Mouse (Mus musculus): Measurements from ENCODE around the gene Veph1.

Veph1 gene

DNA sequence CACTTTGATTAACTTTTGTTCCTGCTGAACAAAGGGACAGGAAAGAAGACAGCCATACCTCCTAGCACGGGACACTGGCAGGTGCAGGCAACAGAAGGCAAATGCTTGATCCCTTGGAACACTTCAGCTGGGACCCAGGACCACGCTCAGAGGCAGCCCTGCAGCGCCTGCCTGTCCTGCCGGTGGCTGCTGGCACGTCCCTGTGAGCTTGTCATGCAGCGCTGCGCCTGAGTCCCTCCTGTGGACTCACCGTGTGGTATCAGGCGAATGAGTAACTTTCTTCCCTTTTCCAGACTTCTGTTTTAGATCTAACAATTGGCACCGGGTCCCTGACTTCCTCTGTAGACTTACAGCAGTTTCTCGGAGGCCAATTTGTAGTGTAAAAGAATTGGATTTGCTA is at the start of gene Veph1:
TSS of gene Veph1 (minus strand) at position 293 of the 400 bp plus-strand sequence.
- H3K27me3 ChIP-seq (ENCODE audit: control insufficient read depth, insufficient read depth, low read length, poor library complexity, severe bottlenecking) = no peaks in the 10 kb centered on the region
- DNase-seq (ENCODE audit: low read depth, low spot score) = no peak

DNA sequence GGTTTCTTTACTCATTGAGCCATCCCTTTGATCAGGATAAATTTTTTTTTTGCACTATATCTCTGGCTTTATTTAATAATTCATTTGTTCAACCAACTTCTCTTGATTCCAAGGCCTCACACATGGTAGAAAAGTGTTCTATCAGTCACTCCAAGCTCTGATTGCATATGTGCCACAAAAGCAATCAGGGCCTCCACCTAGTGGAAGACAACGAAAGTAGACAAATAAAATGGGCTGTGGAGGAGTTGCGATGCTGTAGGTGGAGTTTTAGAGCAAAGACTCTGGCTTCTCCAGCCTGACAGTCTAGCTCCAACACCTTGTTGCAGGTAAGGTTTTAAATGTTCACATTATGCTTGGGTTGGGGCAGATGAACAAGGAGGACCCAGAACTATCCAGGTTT is 44.1 kb upstream of the Veph1 start:
- no peaks in the 10 kb centered on the region for H3K27me3 ChIP-seq (ENCODE audit: control insufficient read depth, insufficient read depth, low read length, poor library complexity, severe bottlenecking)
- H3K36me3 ChIP-seq (ENCODE audit: control insufficient read depth, insufficient read depth, low read length, poor library complexity, severe bottlenecking) = no peaks in the 10 kb centered on the region
- no peak for DNase-seq (ENCODE audit: low read depth, low spot score)

More for the DNA sequence above, at the start of gene Veph1:
- no peaks in the 10 kb centered on the region for H3K36me3 ChIP-seq (ENCODE audit: control insufficient read depth, insufficient read depth, low read length, poor library complexity, severe bottlenecking)

DNA sequence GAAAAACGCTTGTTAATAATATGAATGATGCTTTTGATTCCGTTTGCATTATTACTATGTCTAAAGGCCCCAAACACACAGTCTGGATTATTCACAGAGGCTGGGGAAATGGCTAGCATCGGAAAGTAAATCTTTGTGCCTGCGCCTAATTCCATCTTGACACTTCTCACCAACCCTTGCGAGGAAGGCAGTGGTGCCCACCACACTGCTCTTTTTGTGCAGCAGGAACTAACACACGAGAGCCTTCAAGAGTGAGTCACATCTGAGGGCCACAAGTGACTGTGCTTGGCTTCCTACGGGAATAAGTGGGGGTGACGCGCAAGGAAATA is 35.7 kb upstream of the Veph1 start:
- no peak for DNase-seq (ENCODE audit: low read depth, low spot score)
- H3K36me3 ChIP-seq (ENCODE audit: control insufficient read depth, insufficient read depth, low read length, poor library complexity, severe bottlenecking) = no peaks in the 10 kb centered on the region
- H3K27me3 ChIP-seq (ENCODE audit: control insufficient read depth, insufficient read depth, low read length, poor library complexity, severe bottlenecking) = no peaks in the 10 kb centered on the region

DNA sequence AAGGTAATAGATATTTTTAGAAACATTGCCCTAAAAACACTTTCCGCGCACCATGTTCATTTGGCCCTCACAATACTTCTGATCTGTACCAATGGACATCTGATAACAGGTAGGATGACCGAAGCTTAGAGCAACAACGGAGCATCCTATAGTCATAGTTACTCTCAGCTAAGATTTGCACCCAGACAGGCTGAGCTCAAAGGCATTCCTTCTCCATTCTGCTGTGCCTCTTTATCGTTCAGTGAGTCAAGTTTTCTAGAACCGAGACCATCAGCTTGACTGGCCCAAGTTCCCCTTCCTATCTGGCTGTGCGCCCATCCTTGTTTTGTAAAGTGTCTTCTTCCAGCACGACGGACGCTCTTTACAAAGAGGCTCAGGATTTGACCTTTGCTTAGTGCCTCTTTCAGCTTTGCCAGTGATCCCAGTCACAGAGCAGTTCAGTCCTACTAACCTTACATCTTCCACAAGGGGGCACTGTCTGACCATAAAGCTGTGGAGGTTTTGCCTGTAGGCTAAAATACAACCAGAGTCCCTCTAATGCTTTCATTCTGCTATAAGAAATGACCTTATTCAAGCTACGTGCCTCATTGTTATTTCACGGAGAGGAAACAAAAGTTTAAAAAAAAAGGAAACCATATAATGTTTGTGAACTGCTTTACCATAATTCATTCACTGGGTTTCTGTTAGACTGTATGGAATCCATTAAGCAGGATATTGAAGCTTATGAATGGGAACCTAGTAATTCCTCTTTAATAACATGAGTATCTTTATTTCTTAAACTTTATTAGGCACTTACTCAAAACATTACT is 35.2 kb upstream of the Veph1 start:
- no peaks in the 10 kb centered on the region for H3K27me3 ChIP-seq (ENCODE audit: control insufficient read depth, insufficient read depth, low read length, poor library complexity, severe bottlenecking)
- H3K36me3 ChIP-seq (ENCODE audit: control insufficient read depth, insufficient read depth, low read length, poor library complexity, severe bottlenecking) = no peaks in the 10 kb centered on the region
- DNase-seq (ENCODE audit: low read depth, low spot score) = peak; percentile 43

DNA sequence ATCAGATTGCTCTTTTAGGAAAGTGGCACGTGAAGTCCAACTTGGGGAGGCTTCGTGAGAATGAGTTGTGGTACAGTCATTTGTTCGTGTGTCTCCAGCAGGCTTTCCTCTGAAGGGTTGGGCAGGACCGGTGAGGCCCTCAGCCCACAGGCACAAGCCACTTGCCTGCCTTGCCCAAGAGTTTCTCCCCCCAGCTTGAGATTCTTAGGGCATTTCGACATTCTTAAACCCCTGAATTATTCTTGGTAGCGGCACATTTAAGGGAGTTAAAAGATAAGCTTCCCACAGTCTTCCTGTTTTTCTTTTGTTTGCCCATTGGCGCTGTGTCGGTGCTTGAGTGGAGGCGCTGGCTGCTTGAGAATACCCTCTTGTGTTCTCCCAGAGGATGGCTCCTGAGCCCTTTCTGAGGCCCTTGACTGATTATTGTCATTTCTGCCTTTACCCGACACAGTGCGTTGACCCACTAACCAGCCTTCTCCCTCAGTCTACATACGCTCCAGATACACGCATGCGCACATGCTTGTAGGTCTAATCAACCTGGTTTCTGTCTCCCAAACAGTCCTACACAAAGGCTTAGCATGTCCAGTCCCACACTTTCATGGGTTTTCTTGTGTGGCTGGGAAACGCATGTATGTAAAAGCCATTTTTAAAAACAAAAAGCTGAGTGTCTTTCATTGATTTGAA is 34.4 kb upstream of the Veph1 start:
- no peaks in the 10 kb centered on the region for H3K36me3 ChIP-seq (ENCODE audit: control insufficient read depth, insufficient read depth, low read length, poor library complexity, severe bottlenecking)
- H3K27me3 ChIP-seq (ENCODE audit: control insufficient read depth, insufficient read depth, low read length, poor library complexity, severe bottlenecking) = no peaks in the 10 kb centered on the region
- no peak for DNase-seq (ENCODE audit: low read depth, low spot score)

DNA sequence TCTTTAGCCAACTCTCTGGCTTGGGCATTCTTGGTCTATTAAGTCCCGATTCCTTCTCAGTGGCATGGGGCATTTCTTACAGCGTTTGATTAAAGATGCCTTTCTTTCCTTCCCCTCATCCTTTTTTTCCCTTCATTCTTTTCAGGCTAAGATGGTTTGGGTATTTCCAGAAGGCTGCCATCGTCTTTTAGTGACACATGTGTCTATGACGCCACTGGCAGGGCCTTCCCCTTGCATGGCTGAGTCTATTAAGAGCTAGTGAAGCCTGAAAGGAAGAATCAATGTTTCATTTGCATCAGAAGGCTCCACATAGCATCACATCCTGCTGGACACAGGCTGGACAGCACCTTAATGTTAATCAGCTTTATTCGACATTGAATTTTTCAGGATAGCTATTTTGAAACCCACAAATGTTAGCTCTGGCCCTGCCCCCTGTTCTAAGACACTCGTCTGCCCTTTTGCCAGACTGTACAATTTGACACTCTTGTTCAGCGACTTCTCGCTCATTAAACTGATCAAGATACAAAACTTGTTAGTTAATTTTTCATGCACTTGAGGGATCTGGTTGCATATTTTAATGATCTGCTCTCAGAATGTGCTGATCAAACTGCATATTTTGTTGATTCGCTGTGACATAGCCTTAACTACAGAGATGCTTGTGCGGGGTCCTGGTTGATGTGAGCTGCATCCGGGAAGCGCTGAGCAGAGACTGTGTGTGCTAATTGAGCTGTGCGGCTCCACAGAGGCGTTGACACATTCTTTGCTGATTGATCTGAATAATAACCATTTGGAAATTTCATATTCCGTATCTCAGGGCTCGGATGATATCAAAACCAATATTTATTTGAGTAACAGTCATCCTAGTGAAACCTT is 29.6 kb upstream of the Veph1 start:
- Histone ChIP-seq H3K36me3 (ENCODE audit: control insufficient read depth, insufficient read depth, low read length, poor library complexity, severe bottlenecking) (no peaks in the 10 kb centered on the region), H3K27me3 (ENCODE audit: control insufficient read depth, insufficient read depth, low read length, poor library complexity, severe bottlenecking) (no peaks in the 10 kb centered on the region)
- no peak for DNase-seq (ENCODE audit: low read depth, low spot score)

DNA sequence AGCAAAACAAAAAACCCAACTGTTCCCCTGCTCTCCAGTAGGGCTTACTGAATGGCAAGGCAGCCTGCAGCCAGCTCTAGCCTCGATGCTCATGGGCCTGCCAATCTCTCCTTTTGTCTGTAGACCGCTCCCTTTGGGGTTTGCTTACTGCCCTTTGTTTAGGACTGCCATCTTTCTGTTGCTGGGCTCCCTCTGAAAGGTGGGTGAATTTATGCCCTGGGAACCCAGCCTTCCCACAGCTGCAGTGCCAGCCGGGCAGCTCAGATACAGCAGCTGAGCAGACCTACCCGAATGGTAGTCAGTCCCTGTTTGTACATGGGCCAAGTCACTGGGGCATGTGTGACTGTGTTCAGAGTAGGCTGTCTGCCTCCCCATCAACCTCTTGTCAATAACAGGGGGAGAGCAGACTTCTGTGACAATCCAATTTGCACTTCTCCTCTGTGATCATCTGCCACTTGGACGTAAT is 28.9 kb upstream of the Veph1 start:
- H3K36me3 ChIP-seq (ENCODE audit: control insufficient read depth, insufficient read depth, low read length, poor library complexity, severe bottlenecking) = no peaks in the 10 kb centered on the region
- DNase-seq (ENCODE audit: low read depth, low spot score) = no peak
- H3K27me3 ChIP-seq (ENCODE audit: control insufficient read depth, insufficient read depth, low read length, poor library complexity, severe bottlenecking) = no peaks in the 10 kb centered on the region

DNA sequence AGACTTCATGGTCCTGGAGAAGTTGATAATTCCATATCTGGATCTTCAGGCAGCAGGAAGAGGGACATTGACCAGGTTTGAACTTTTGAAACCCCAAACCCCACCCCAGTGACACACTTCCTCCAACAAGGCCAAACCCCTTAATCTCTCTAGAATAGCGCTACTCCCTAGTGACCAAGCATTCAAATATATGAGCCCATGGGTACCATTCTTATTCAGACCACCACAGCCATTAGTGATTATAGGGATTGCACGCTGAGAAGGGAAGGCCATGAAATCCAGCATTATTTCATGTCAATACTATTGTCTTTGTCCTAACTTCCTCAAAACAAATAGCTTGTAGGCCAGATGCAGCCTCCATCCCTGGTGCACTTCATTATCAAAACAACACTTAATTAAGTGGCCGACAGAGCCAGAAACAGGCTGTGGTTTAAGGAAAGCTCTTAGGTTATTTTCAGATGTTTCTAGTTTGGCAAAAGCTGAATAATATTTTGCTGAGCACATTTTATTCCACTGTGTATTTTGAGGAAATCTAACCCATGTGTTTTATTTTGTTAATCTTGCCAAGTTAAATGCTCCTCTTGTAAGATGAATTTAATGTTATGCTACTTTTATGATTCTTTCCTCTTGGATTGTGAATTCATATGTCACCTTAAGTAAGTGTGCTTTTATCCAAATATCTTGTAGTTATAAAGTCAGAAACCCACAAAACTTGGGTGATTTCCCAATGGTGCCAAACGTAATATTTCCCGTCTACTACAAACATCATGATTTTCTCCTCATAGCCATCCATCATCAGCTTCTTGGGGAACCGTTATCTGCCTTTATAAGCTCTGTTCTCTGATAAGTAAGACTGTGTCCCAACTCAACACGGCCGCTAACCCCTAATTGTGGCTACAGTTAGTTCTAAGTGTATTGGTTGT is 18.4 kb upstream of the Veph1 start:
- no peak for DNase-seq (ENCODE audit: low read depth, low spot score)
- Histone ChIP-seq H3K36me3 (ENCODE audit: control insufficient read depth, insufficient read depth, low read length, poor library complexity, severe bottlenecking) (no peaks in the 10 kb centered on the region), H3K27me3 (ENCODE audit: control insufficient read depth, insufficient read depth, low read length, poor library complexity, severe bottlenecking) (no peaks in the 10 kb centered on the region)

DNA sequence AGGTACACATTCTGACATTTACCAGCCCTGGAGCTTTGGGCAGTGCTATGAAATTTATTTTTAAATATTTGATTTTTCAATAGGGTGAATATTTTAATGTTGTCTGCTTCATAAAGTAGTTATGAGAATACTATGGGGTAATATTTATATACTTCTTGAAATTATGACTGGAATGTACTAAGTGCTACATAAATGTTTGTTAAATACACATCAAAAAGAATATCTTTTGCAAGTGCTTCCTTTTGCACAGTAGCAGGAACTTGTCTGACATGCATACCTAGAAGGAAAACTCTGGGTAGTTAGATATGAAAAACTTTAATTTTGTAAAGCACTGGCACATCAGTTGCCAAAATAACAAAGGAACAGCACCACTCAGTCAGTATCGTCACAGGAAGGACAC is 13.9 kb upstream of the Veph1 start:
- DNase-seq (ENCODE audit: low read depth, low spot score) = no peak
- Histone ChIP-seq H3K36me3 (ENCODE audit: control insufficient read depth, insufficient read depth, low read length, poor library complexity, severe bottlenecking) (no peaks in the 10 kb centered on the region), H3K27me3 (ENCODE audit: control insufficient read depth, insufficient read depth, low read length, poor library complexity, severe bottlenecking) (no peaks in the 10 kb centered on the region)

DNA sequence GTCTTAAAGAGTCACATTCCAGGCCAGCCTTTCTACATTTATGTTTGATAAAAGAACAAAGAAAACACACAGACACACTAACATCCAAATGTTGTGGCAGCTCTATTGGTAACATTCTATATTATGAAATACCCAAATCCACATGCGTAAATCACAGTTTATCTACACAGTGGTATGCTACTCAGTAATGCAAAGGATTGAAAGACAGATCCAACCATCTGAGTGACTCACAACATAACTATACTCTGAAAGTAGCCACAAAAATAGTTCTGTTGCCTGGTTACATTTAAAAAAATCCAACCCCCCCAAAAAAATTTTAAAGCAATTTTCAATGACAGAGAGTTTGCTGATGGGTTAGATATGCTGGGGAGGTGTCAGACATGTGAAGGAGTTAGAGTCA is 12.9 kb upstream of the Veph1 start:
- Histone ChIP-seq H3K27me3 (ENCODE audit: control insufficient read depth, insufficient read depth, low read length, poor library complexity, severe bottlenecking) (no peaks in the 10 kb centered on the region), H3K36me3 (ENCODE audit: control insufficient read depth, insufficient read depth, low read length, poor library complexity, severe bottlenecking) (no peaks in the 10 kb centered on the region)
- DNase-seq (ENCODE audit: low read depth, low spot score) = no peak

DNA sequence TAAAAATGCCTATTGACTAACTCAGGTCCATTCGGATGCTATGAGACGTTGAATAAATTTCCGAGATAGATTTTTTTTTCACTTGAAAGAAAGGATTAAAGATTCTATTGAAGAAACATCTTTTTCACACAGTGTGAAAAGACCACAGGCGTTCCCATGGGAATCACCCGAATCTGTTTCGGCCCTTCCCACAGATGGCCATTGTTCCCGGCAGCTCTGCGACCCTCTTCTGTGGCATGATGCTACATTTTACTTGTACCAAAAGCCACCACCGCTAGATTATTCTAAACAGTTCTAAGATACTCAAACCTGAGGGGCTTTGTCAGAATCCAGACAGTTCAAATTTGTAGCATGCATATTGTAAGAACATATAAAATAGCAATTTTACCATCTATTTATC is 1.4 kb downstream of the Veph1 start:
- Histone ChIP-seq H3K27me3 (ENCODE audit: control insufficient read depth, insufficient read depth, low read length, poor library complexity, severe bottlenecking) (no peaks in the 10 kb centered on the region), H3K36me3 (ENCODE audit: control insufficient read depth, insufficient read depth, low read length, poor library complexity, severe bottlenecking) (no peaks in the 10 kb centered on the region)
- no peak for DNase-seq (ENCODE audit: low read depth, low spot score)

DNA sequence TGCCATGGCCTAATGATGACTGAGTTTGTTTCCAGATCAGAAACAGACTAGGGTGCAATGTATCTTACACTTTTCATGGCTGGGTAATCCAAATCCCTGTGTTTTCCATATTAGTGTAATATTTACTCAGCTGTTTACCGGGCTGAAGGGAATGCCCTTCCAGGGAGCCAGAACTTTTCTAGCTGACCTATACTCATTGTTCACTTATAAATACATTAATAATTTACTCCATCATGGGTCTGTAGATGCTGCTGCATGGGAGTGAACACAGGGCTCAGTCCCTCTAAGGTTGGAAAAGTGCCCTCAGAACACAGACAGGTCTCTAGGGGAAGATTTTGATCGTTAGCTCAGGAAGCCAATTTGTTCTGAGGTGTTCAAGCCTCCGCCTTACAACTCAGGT is 1.9 kb downstream of the Veph1 start:
- Histone ChIP-seq H3K27me3 (ENCODE audit: control insufficient read depth, insufficient read depth, low read length, poor library complexity, severe bottlenecking) (no peaks in the 10 kb centered on the region), H3K36me3 (ENCODE audit: control insufficient read depth, insufficient read depth, low read length, poor library complexity, severe bottlenecking) (no peaks in the 10 kb centered on the region)
- no peak for DNase-seq (ENCODE audit: low read depth, low spot score)

DNA sequence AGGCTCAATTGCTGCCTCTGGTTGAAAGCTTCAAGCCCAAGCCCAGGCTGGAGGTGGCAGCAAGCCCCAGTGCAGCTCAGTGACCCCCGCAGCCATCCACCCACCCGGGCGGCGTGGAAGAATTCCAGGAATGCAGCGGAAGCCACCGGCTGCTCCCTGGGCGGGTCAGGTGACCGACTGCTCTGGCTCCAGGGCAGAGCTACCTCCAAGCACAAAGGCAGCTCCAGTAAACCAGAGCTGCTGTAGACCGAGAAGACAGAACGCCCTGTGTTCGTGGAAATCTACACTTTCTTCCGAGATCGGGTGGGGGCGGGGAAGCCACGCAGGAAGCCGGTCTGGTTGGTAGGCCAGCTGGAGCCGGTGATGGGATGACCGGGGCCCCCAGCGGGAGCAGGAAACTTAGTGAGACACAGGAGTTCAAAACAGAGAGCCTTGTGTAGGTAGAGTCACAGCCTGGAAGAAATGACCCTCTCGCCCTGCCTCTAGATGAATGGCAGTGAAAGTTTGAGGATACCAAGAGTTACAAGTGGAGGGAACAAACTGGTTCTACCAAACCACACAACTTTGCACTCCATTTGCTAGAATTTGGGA is 4.2 kb downstream of the Veph1 start:
- H3K36me3 ChIP-seq (ENCODE audit: control insufficient read depth, insufficient read depth, low read length, poor library complexity, severe bottlenecking) = no peaks in the 10 kb centered on the region
- no peak for DNase-seq (ENCODE audit: low read depth, low spot score)
- no peaks in the 10 kb centered on the region for H3K27me3 ChIP-seq (ENCODE audit: control insufficient read depth, insufficient read depth, low read length, poor library complexity, severe bottlenecking)

DNA sequence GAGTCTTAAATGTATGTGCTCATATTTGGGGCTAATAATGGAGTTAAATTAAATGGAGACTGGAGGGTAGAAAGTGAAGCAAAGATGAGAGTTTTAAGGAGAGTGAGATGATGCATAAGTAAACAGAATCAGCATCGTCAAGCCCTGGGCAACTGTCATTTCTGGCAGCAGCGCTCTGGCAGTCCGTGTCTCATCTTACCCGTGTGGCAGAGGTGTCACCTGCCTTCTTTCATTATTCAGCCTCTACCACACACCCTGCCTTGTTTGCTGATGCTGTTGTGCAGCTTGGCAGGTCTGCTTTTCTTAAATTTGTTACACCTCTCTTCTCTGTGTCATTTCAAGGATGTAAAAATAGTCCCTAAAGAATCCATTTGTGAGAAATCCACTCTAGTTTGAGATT is 33.4 kb downstream of the Veph1 start:
- no peaks in the 10 kb centered on the region for H3K27me3 ChIP-seq (ENCODE audit: control insufficient read depth, insufficient read depth, low read length, poor library complexity, severe bottlenecking)
- no peaks in the 10 kb centered on the region for H3K36me3 ChIP-seq (ENCODE audit: control insufficient read depth, insufficient read depth, low read length, poor library complexity, severe bottlenecking)
- DNase-seq (ENCODE audit: low read depth, low spot score) = no peak

Data from splenic B cell, adult 2 months (primary cell).